Comparison of ENCODE assay signal across 8 mouse cellular contexts in the genomic region with DNA sequence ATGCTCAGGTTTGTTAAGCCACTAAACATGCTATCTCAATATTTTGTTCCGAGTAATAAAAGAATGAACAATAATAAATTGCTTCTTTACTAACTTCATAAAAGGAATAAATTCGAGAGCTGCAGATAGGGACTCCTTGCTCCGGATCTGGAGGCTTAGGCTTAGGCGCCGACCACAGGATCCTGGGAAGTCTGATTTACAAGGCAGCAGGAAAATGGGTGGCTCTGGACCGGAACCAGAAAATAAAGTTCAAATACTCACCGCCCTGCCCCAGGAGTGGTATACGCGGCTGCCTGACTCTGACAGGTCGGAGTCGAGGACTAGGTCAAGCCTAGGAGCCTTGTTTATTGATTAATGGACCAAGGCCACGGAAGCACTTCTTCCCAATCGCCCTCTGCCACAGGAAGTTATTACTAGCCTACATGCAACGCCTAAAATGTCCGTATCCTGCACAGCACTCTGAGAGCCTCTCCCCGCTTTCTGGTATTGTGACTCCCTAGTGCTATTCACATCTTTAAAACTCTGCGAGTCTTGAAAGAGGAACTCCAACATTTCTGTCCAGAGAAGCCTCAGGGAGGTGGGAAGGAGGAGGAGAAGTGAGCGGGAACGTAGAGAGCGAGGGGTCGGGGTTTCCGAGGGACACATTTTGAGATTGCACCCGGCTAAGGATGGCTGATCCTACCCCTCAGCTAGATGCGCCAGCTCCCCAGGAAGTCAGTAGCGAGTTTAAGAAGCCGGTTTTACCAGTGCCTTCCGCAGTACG. TPM values are rescaled to one million over a fixed set of nuclear protein-coding genes. Genes with fewer than 3 reads are reported as not detected.
A peak's percentile ranks its signal among the peaks of the same experiment; 100 is the strongest.
DNase-seq lines count a peak whose midpoint lies in the region; ATAC-seq lines count a peak whose summit lies in the region.

A gene (plus strand): TSS at position 642 of the 763 bp plus-strand sequence.

- peaks cover 5% of the 10 kb centered on the region for H3K4me1 ChIP-seq in brown adipose tissue, adult 24 weeks (ENCODE audit: control insufficient read depth, insufficient read depth, insufficient read length, low read length)
- peaks cover 23% of the 10 kb centered on the region for H3K4me1 ChIP-seq in heart, embryonic 13.5 days
- peaks cover 27% of the 10 kb centered on the region for H3K4me1 ChIP-seq in liver, embryonic 12.5 days
- H3K4me1 ChIP-seq in stomach, embryonic 15.5 days = peaks cover 14% of the 10 kb centered on the region

- peak within 1 kb of the TSS; percentile 98 for H3K4me3 ChIP-seq in brown adipose tissue, adult 24 weeks (ENCODE audit: insufficient read depth, low read depth, low read length)
- peak within 1 kb of the TSS; percentile 94 for H3K4me3 ChIP-seq in heart, embryonic 13.5 days
- H3K4me3 ChIP-seq in liver, embryonic 12.5 days = peak within 1 kb of the TSS; percentile 96
- H3K4me3 ChIP-seq in stomach, embryonic 15.5 days (replicated peaks) = peak within 1 kb of the TSS; percentile 93

- H3K4me2 ChIP-seq in heart, embryonic 13.5 days = peak within 1 kb of the TSS; percentile 100
- peak within 1 kb of the TSS; percentile 92 for H3K4me2 ChIP-seq in liver, embryonic 12.5 days
- H3K4me2 ChIP-seq in stomach, embryonic 15.5 days = peak within 1 kb of the TSS; percentile 95

- DNase-seq in CD4-positive, CD25-positive, alpha-beta regulatory T cell, adult 2 months (ENCODE audit: low read depth, low spot score) = peak; percentile 88
- DNase-seq in fat pad, adult 2 months (ENCODE audit: extremely low read depth, low read depth, low spot score) = peak; percentile 21
- DNase-seq in kidney, postnatal 10 days = peak; percentile 85
- peak; percentile 82 to 83 for DNase-seq in natural killer cell, adult 2 months (ENCODE audit: low spot score in 2 of 2)

- no peak for ATAC-seq in heart, embryonic 13.5 days (ENCODE audit: extremely low read depth, insufficient number of reproducible peaks, low FRiP score, low TSS enrichment)
- ATAC-seq in liver, embryonic 12.5 days = peak; percentile 81
- ATAC-seq in stomach, embryonic 15.5 days (ENCODE audit: insufficient read depth, low FRiP score, low read depth) = peak; percentile 81

- H3K9me3 ChIP-seq in heart, embryonic 13.5 days = no peaks in the 10 kb centered on the region
- no peaks in the 10 kb centered on the region for H3K9me3 ChIP-seq in liver, embryonic 12.5 days (replicated peaks)
- no peaks in the 10 kb centered on the region for H3K9me3 ChIP-seq in stomach, embryonic 15.5 days

- under 1% methylated on average over 28 of the region's 28 CpGs for WGBS in heart, embryonic 13.5 days
- under 1% methylated on average over 28 of the region's 28 CpGs for WGBS in liver, embryonic 12.5 days (ENCODE audit: insufficient replicate concordance)
- WGBS in stomach, embryonic 15.5 days = under 1% methylated on average over 28 of the region's 28 CpGs

- H3K36me3 ChIP-seq in heart, embryonic 13.5 days = peaks cover 47% of the 10 kb centered on the region
- peaks cover 48% of the 10 kb centered on the region for H3K36me3 ChIP-seq in liver, embryonic 12.5 days
- H3K36me3 ChIP-seq in stomach, embryonic 15.5 days = peaks cover 15% of the 10 kb centered on the region

- peak within 1 kb of the TSS; percentile 96 for H3K27ac ChIP-seq in brown adipose tissue, adult 24 weeks (replicated peaks; ENCODE audit: low read depth, low read length)
- H3K27ac ChIP-seq in heart, embryonic 13.5 days (replicated peaks) = peak within 1 kb of the TSS; percentile 84
- H3K27ac ChIP-seq in liver, embryonic 12.5 days = peak within 1 kb of the TSS; percentile 83
- H3K27ac ChIP-seq in stomach, embryonic 15.5 days = peak within 1 kb of the TSS; percentile 81

- H3K9ac ChIP-seq in heart, embryonic 13.5 days = peak within 1 kb of the TSS; percentile 94
- H3K9ac ChIP-seq in liver, embryonic 12.5 days = peak within 1 kb of the TSS; percentile 89
- H3K9ac ChIP-seq in stomach, embryonic 15.5 days = peak within 1 kb of the TSS; percentile 86

- H3K27me3 ChIP-seq in heart, embryonic 13.5 days (replicated peaks) = no peaks in the 10 kb centered on the region
- H3K27me3 ChIP-seq in liver, embryonic 12.5 days (replicated peaks) = no peaks in the 10 kb centered on the region
- no peaks in the 10 kb centered on the region for H3K27me3 ChIP-seq in stomach, embryonic 15.5 days (replicated peaks)

RNA-seq across cellular contexts. Expression of the gene that starts here (rescaled TPM):
- polyA plus RNA-seq in brown adipose tissue, adult 24 weeks (2012; ENCODE audit: insufficient read depth, insufficient read length, missing spikeins) = 15.2 and 18.4 TPM in 2 replicates
- 21.3 and 22.8 TPM in 2 replicates for polyA plus RNA-seq in heart, embryonic 13.5 days (2015; fragmentation: Nextera tagmentation; extraction: Ambion mirVana)
- polyA plus RNA-seq in liver, embryonic 12.5 days (2016; fragmentation: Nextera tagmentation; extraction: Ambion mirVana) = 19.2 and 20.4 TPM in 2 replicates
- polyA plus RNA-seq in stomach, embryonic 15.5 days (2015; fragmentation: Nextera tagmentation; extraction: Ambion mirVana) = 26.2 and 29.6 TPM in 2 replicates

Comparison
In these comparisons a context has a peak if more than half of its experiments do, and no peak if none do; other contexts are left out.
1. DNase-seq: peak in every context shown above with its lines; median percentile 88 in CD4-positive, CD25-positive, alpha-beta regulatory T cell, adult 2 months; 85 in kidney, postnatal 10 days; 82 in natural killer cell, adult 2 months; 21 in fat pad, adult 2 months.